Mouse (Mus musculus): ENCODE measurements around the gene Mfn1. TPM values are rescaled to one million over a fixed set of nuclear protein-coding genes. Genes with fewer than 3 reads are reported as not detected.

Mfn1 gene
- polyA plus RNA-seq, 1 experiment: 20.9 TPM

DNA sequence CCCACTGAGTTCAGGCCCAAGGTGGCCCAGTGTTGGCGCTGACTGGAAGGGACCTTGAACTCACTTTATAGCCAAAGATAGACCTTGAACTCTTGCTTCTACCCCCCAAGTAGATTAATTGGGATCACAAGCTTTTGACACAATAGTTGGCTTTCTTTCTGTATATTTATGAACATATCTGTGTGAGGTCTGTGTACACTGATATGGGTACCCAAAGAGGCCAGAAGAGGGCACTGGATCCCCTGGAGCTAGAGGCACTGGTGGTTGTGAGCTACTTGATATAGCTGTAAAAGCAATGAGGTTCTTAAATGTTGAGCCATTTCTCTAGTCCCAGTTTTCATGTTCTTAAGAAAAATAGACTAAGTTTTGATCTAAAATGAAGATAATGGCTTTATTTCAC, 23.8 kb downstream of the Mfn1 start:
- no peak overlapping the region for H3K27ac ChIP-seq (ENCODE audit: control insufficient read depth, insufficient read depth, low read depth, low read length)

DNA sequence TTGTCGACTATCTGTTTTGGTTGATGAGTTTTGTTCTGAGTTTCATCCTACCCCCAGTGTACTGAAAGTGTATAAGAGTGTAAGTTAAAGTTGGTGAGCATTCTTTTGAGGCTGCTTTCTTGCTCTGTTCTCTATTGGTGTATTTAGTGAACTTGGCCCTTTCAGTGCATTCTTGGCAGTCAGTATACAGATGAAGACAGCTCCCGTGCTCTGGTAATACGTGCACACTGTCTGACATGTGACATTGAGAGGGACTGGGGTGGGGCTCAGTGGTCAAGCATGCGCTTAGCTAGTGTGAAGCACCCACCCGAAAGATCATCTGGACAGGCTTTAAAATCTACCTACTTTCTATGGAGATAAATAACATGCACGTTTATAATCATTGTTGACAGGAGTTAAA, 34.1 kb downstream of the Mfn1 start:
- peaks cover 3% of the 10 kb centered on the region for H3K36me3 ChIP-seq (ENCODE audit: control insufficient read depth, insufficient read depth, low read length)
- H3K4me3 ChIP-seq (ENCODE audit: control insufficient read depth, low read depth, low read length): no peak overlapping the region
- H3K27ac ChIP-seq (ENCODE audit: control insufficient read depth, insufficient read depth, low read depth, low read length): no peak overlapping the region
- no peaks in the 10 kb centered on the region for H3K4me1 ChIP-seq (ENCODE audit: control insufficient read depth, insufficient read depth, low read length)
- H3K27me3 ChIP-seq (ENCODE audit: control insufficient read depth, insufficient read depth, low read length): no peaks in the 10 kb centered on the region
- TF ChIP-seq POLR2A (IDR thresholded peaks at IDR 0.05; ENCODE audit: control insufficient read depth, low read depth, low read length) (no peak), CTCF (IDR thresholded peaks at IDR 0.05; ENCODE audit: control insufficient read depth, insufficient read depth, insufficient replicate concordance, low read depth, low read length) (no peak)

More for the DNA sequence above, 23.8 kb downstream of the Mfn1 start:
- H3K36me3 ChIP-seq (ENCODE audit: control insufficient read depth, insufficient read depth, low read length): peaks cover 3% of the 10 kb centered on the region
- H3K27me3 ChIP-seq (ENCODE audit: control insufficient read depth, insufficient read depth, low read length): no peaks in the 10 kb centered on the region
- no peak overlapping the region for H3K4me3 ChIP-seq (ENCODE audit: control insufficient read depth, low read depth, low read length)
- TF ChIP-seq POLR2A (IDR thresholded peaks at IDR 0.05; ENCODE audit: control insufficient read depth, low read depth, low read length): no peak
- TF ChIP-seq CTCF (IDR thresholded peaks at IDR 0.05; ENCODE audit: control insufficient read depth, insufficient read depth, insufficient replicate concordance, low read depth, low read length): no peak
- no peaks in the 10 kb centered on the region for H3K4me1 ChIP-seq (ENCODE audit: control insufficient read depth, insufficient read depth, low read length)

DNA sequence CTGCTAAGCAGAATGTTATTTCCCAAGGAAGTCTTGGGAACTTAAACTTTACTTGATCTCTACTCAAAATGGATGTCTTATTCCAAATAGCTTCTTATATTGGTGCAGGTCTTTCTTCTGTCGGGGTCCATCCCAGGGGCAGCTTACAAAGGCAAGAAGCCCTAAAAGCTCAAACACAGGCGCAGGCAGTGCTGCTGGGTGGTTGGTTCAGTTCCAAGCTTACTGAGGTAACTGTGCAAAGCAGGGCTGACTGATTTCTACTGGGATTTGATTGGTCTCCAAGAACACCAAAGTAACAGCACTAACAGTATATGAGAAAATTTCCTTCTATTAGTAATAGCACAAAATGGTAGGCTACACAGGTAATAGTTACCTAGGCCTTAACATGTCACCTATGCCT, 43.8 kb downstream of the Mfn1 start:
- Histone ChIP-seq H3K4me3 (ENCODE audit: control insufficient read depth, low read depth, low read length) (no peak overlapping the region), H3K27me3 (ENCODE audit: control insufficient read depth, insufficient read depth, low read length) (no peaks in the 10 kb centered on the region), H3K4me1 (ENCODE audit: control insufficient read depth, insufficient read depth, low read length) (no peaks in the 10 kb centered on the region), H3K27ac (ENCODE audit: control insufficient read depth, insufficient read depth, low read depth, low read length) (no peak overlapping the region), H3K36me3 (ENCODE audit: control insufficient read depth, insufficient read depth, low read length) (peaks cover 7% of the 10 kb centered on the region)
- no peak for TF ChIP-seq POLR2A (IDR thresholded peaks at IDR 0.05; ENCODE audit: control insufficient read depth, low read depth, low read length)
- no peak for TF ChIP-seq CTCF (IDR thresholded peaks at IDR 0.05; ENCODE audit: control insufficient read depth, insufficient read depth, insufficient replicate concordance, low read depth, low read length)

GRCm38 (mm10) chr3:32573881-32574280, 44.6 kb downstream of the Mfn1 start:
- Histone ChIP-seq H3K4me1 (ENCODE audit: control insufficient read depth, insufficient read depth, low read length) (no peaks in the 10 kb centered on the region), H3K4me3 (ENCODE audit: control insufficient read depth, low read depth, low read length) (no peak overlapping the region), H3K27me3 (ENCODE audit: control insufficient read depth, insufficient read depth, low read length) (no peaks in the 10 kb centered on the region), H3K27ac (ENCODE audit: control insufficient read depth, insufficient read depth, low read depth, low read length) (no peak overlapping the region), H3K36me3 (ENCODE audit: control insufficient read depth, insufficient read depth, low read length) (peaks cover 6% of the 10 kb centered on the region)
- TF ChIP-seq CTCF (IDR thresholded peaks at IDR 0.05; ENCODE audit: control insufficient read depth, insufficient read depth, insufficient replicate concordance, low read depth, low read length): no peak
- TF ChIP-seq POLR2A (IDR thresholded peaks at IDR 0.05; ENCODE audit: control insufficient read depth, low read depth, low read length): no peak

DNA sequence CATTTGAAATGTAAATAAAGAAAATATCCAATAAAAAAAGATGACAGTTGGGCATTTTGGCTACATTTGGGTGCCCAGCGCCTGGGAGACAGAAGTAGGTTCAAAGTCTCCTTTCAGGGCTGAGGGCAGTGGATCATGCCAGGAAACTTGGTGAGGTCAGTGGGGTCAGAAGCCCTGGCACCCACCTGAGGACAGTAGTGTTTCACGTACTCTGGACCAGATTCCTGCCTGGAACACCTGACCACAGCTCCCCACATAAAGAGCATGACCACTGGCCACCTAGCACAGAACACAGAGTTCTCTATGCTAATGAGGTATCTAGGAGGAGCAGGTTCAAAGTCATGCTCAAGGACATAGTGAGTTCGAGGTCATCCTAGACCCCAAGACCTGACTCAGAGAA, 45.9 kb downstream of the Mfn1 start:
- no peak overlapping the region for H3K27ac ChIP-seq (ENCODE audit: control insufficient read depth, insufficient read depth, low read depth, low read length)
- H3K4me1 ChIP-seq (ENCODE audit: control insufficient read depth, insufficient read depth, low read length): no peaks in the 10 kb centered on the region
- H3K36me3 ChIP-seq (ENCODE audit: control insufficient read depth, insufficient read depth, low read length): no peaks in the 10 kb centered on the region; the same call in 1 of the 2 replicates
- TF ChIP-seq CTCF (IDR thresholded peaks at IDR 0.05; ENCODE audit: control insufficient read depth, insufficient read depth, insufficient replicate concordance, low read depth, low read length) (no peak), POLR2A (IDR thresholded peaks at IDR 0.05; ENCODE audit: control insufficient read depth, low read depth, low read length) (no peak)
- H3K27me3 ChIP-seq (ENCODE audit: control insufficient read depth, insufficient read depth, low read length): no peaks in the 10 kb centered on the region
- H3K4me3 ChIP-seq (ENCODE audit: control insufficient read depth, low read depth, low read length): no peak overlapping the region

DNA sequence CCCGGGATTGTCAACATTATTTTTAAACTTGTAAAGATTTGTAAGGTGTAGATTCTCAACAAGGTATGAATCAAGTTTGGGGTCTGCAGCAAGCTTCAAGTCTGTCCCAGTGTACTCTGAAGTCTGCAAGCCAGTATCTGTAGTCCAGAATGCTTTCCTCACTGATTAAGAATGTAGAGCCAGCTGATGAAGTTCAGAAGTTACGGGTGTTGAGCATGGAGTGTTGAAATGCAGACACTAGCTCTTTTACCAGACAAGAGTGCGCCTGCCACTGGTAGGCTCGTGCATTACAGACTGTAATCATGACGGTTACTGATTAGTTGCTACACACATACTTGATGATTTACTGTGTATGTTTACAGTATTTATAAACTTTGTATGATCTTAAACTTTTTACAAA, 49.5 kb downstream of the Mfn1 start:
- H3K4me3 ChIP-seq (ENCODE audit: control insufficient read depth, low read depth, low read length): no peak overlapping the region
- no peak overlapping the region for H3K27ac ChIP-seq (ENCODE audit: control insufficient read depth, insufficient read depth, low read depth, low read length)
- H3K4me1 ChIP-seq (ENCODE audit: control insufficient read depth, insufficient read depth, low read length): no peaks in the 10 kb centered on the region
- no peak for TF ChIP-seq POLR2A (IDR thresholded peaks at IDR 0.05; ENCODE audit: control insufficient read depth, low read depth, low read length)
- no peak for TF ChIP-seq CTCF (IDR thresholded peaks at IDR 0.05; ENCODE audit: control insufficient read depth, insufficient read depth, insufficient replicate concordance, low read depth, low read length)
- no peaks in the 10 kb centered on the region for H3K36me3 ChIP-seq (ENCODE audit: control insufficient read depth, insufficient read depth, low read length)
- no peaks in the 10 kb centered on the region for H3K27me3 ChIP-seq (ENCODE audit: control insufficient read depth, insufficient read depth, low read length)

- Histone ChIP-seq H3K4me1 (ENCODE audit: control insufficient read depth, insufficient read depth, low read length) (no peaks in the 10 kb centered on the region), H3K4me3 (ENCODE audit: control insufficient read depth, low read depth, low read length) (no peak overlapping the region), H3K36me3 (ENCODE audit: control insufficient read depth, insufficient read depth, low read length) (no peaks in the 10 kb centered on the region), H3K27ac (ENCODE audit: control insufficient read depth, insufficient read depth, low read depth, low read length) (no peak overlapping the region), H3K27me3 (ENCODE audit: control insufficient read depth, insufficient read depth, low read length) (no peaks in the 10 kb centered on the region)
- no peak for TF ChIP-seq POLR2A (IDR thresholded peaks at IDR 0.05; ENCODE audit: control insufficient read depth, low read depth, low read length)
- no peak for TF ChIP-seq CTCF (IDR thresholded peaks at IDR 0.05; ENCODE audit: control insufficient read depth, insufficient read depth, insufficient replicate concordance, low read depth, low read length)
Measured at GRCm38 (mm10) chr3:32580738-32581137, 51.5 kb downstream of the Mfn1 start.

DNA sequence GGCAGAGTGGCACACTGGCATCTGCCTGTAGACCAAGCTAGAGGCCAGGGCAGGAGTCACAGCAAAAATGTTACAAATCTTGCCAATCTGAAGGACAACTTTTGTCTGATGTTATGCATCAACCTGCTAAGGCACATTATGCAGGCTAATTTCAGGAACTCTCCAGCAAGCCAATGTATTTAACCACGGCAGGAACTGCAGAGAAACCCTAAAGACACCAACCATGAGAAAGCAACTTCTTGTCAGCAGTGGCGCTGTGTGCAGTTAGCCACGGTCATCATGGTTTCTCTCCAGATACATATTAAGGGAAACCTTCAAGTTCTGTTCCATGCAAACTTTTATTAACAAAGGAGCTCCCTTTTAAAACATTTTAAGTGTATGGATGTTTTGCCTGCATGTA, 52.6 kb downstream of the Mfn1 start:
- Histone ChIP-seq H3K36me3 (ENCODE audit: control insufficient read depth, insufficient read depth, low read length) (no peaks in the 10 kb centered on the region), H3K4me3 (ENCODE audit: control insufficient read depth, low read depth, low read length) (no peak overlapping the region), H3K27me3 (ENCODE audit: control insufficient read depth, insufficient read depth, low read length) (no peaks in the 10 kb centered on the region), H3K4me1 (ENCODE audit: control insufficient read depth, insufficient read depth, low read length) (no peaks in the 10 kb centered on the region), H3K27ac (ENCODE audit: control insufficient read depth, insufficient read depth, low read depth, low read length) (no peak overlapping the region)
- TF ChIP-seq POLR2A (IDR thresholded peaks at IDR 0.05; ENCODE audit: control insufficient read depth, low read depth, low read length) (no peak), CTCF (IDR thresholded peaks at IDR 0.05; ENCODE audit: control insufficient read depth, insufficient read depth, insufficient replicate concordance, low read depth, low read length) (no peak)
